Mouse (Mus musculus) layer of hippocampus, adult 8-10 months (tissue): ENCODE data around the gene Glp1r. TPM values are rescaled to one million over a fixed set of nuclear protein-coding genes. Genes with fewer than 3 reads are reported as not detected.

ENCODE experiments used
- microRNA-seq, 2 experiments: library from miRNA; unstranded; fragments of <30 nt; microRNA quantifications; one replicate each; pipeline ENCODE4 v1.2.0; 2022
- total RNA-seq, 4 experiments: library from RNA; stranded (reverse); gene quantifications; 2 replicates each; pipeline ENCODE4 v1.2.4; 2022

The Glp1r gene
- total RNA-seq, 4 experiments from 2014 or later: 2.2 to 3.3 (median 2.5) TPM

Small RNAs within 50 kb of the gene (microRNA-seq; reads per million reads assigned to microRNA genes)
- gene Gm24026: 0 reads per million in 2 experiments

Other genes starting within 250 kb of the Glp1r start
- gene Umodl1, start 52.8 kb downstream of the Glp1r start, total RNA-seq: 1 to 10 TPM in 1 of 4 experiments, under 1 TPM in 3; 0.70 to 1.0 (median 0.85) TPM
- gene Abcg1, start 155.9 kb downstream of the Glp1r start, total RNA-seq: 10 to 100 TPM; 75.8 to 84.4 (median 81.0) TPM
- not detected for gene Tff3, start 227.8 kb downstream of the Glp1r start, total RNA-seq
- gene Tff2, start 242.5 kb downstream of the Glp1r start, total RNA-seq: not detected